Mouse (Mus musculus): ENCODE data around the gene N4bp2.

- TF ChIP-seq CTCF (IDR thresholded peaks at IDR 0.05; ENCODE audit: control insufficient read depth, insufficient read depth, low read length) (no peak), POLR2A (IDR thresholded peaks at IDR 0.05; ENCODE audit: borderline replicate concordance, control insufficient read depth, low read depth, low read length) (no peak)
Measured at GRCm38 (mm10) chr5:65833766-65834498, 70.6 kb downstream of the N4bp2 start.

All from bone marrow, adult 2 months (tissue).